Mouse (Mus musculus): ENCODE data around the gene Notch2. TPM values are rescaled to one million over a fixed set of nuclear protein-coding genes. Genes with fewer than 3 reads are reported as not detected.
"Not testable (repeated sequence)": the region's sequence is repeated elsewhere in the genome, so short reads cannot be mapped to it uniquely, and the experiment has no call there.

Gene Notch2
- polyA plus RNA-seq, 1 experiment = 6.2 TPM

- no peak overlapping the region for H3K4me3 ChIP-seq (ENCODE audit: insufficient read depth, low read length)
- TF ChIP-seq POLR2A (IDR thresholded peaks at IDR 0.05; ENCODE audit: extremely low read depth, insufficient read depth, low read length) (no peak), CTCF (IDR thresholded peaks at IDR 0.05; ENCODE audit: extremely low read depth, insufficient read depth, low read length) (no peak)
- H3K4me1 ChIP-seq (ENCODE audit: control insufficient read depth, insufficient read depth, low read length) = no peaks in the 10 kb centered on the region; the same call in 1 of the 2 replicates
- no peak overlapping the region for H3K27ac ChIP-seq (ENCODE audit: insufficient read depth, low read length)
Observed at GRCm38 (mm10) chr3:98044768-98045368, 31.5 kb downstream of the Notch2 start.

- no peaks in the 10 kb centered on the region; the same call in 1 of the 2 replicates for H3K4me1 ChIP-seq (ENCODE audit: control insufficient read depth, insufficient read depth, low read length)
- H3K27ac ChIP-seq (ENCODE audit: insufficient read depth, low read length) = no peak overlapping the region
- H3K4me3 ChIP-seq (ENCODE audit: insufficient read depth, low read length) = no peak overlapping the region
- TF ChIP-seq CTCF (IDR thresholded peaks at IDR 0.05; ENCODE audit: extremely low read depth, insufficient read depth, low read length) (no peak), POLR2A (IDR thresholded peaks at IDR 0.05; ENCODE audit: extremely low read depth, insufficient read depth, low read length) (no peak)
Observed at GRCm38 (mm10) chr3:98045465-98046148, 32.3 kb downstream of the Notch2 start.

GRCm38 (mm10) chr3:98046305-98046704, 33.0 kb downstream of the Notch2 start:
- Histone ChIP-seq H3K4me3 (ENCODE audit: insufficient read depth, low read length) (no peak overlapping the region), H3K27ac (ENCODE audit: insufficient read depth, low read length) (no peak overlapping the region; the same call in 1 of the 2 replicates), H3K4me1 (ENCODE audit: control insufficient read depth, insufficient read depth, low read length) (no peaks in the 10 kb centered on the region; the same call in 1 of the 2 replicates)
- TF ChIP-seq CTCF (IDR thresholded peaks at IDR 0.05; ENCODE audit: extremely low read depth, insufficient read depth, low read length) (no peak), POLR2A (IDR thresholded peaks at IDR 0.05; ENCODE audit: extremely low read depth, insufficient read depth, low read length) (no peak)

GRCm38 (mm10) chr3:98049671-98050070, 36.3 kb downstream of the Notch2 start:
- no peak overlapping the region for H3K4me3 ChIP-seq (ENCODE audit: insufficient read depth, low read length)
- TF ChIP-seq CTCF (IDR thresholded peaks at IDR 0.05; ENCODE audit: extremely low read depth, insufficient read depth, low read length) (no peak), POLR2A (IDR thresholded peaks at IDR 0.05; ENCODE audit: extremely low read depth, insufficient read depth, low read length) (no peak)
- no peaks in the 10 kb centered on the region for H3K4me1 ChIP-seq (ENCODE audit: control insufficient read depth, insufficient read depth, low read length)

GRCm38 (mm10) chr3:98050086-98050485, 36.8 kb downstream of the Notch2 start:
- not testable (repeated sequence) for H3K4me3 ChIP-seq (ENCODE audit: insufficient read depth, low read length); H3K27ac ChIP-seq (ENCODE audit: insufficient read depth, low read length); H3K4me1 ChIP-seq (ENCODE audit: control insufficient read depth, insufficient read depth, low read length)

More at GRCm38 (mm10) chr3:98049671-98050070, 36.3 kb downstream of the Notch2 start:
- no peak overlapping the region for H3K27ac ChIP-seq (ENCODE audit: insufficient read depth, low read length)

- Histone ChIP-seq H3K4me1 (ENCODE audit: control insufficient read depth, insufficient read depth, low read length) (no peaks in the 10 kb centered on the region), H3K4me3 (ENCODE audit: insufficient read depth, low read length) (no peak overlapping the region), H3K27ac (ENCODE audit: insufficient read depth, low read length) (no peak overlapping the region)
- TF ChIP-seq POLR2A (IDR thresholded peaks at IDR 0.05; ENCODE audit: extremely low read depth, insufficient read depth, low read length) (no peak), CTCF (IDR thresholded peaks at IDR 0.05; ENCODE audit: extremely low read depth, insufficient read depth, low read length) (no peak)
Observed at GRCm38 (mm10) chr3:98050492-98051406, 37.4 kb downstream of the Notch2 start.

- TF ChIP-seq POLR2A (IDR thresholded peaks at IDR 0.05; ENCODE audit: extremely low read depth, insufficient read depth, low read length) = no peak
- no peak for TF ChIP-seq CTCF (IDR thresholded peaks at IDR 0.05; ENCODE audit: extremely low read depth, insufficient read depth, low read length)
- H3K4me3 ChIP-seq (ENCODE audit: insufficient read depth, low read length) = no peak overlapping the region
- no peak overlapping the region for H3K27ac ChIP-seq (ENCODE audit: insufficient read depth, low read length)
- H3K4me1 ChIP-seq (ENCODE audit: control insufficient read depth, insufficient read depth, low read length) = no peaks in the 10 kb centered on the region; the same call in 1 of the 2 replicates
Observed at GRCm38 (mm10) chr3:98051407-98051968, 38.2 kb downstream of the Notch2 start.

GRCm38 (mm10) chr3:98052507-98053430, 39.4 kb downstream of the Notch2 start:
- TF ChIP-seq CTCF (IDR thresholded peaks at IDR 0.05; ENCODE audit: extremely low read depth, insufficient read depth, low read length) = no peak
- no peak for TF ChIP-seq POLR2A (IDR thresholded peaks at IDR 0.05; ENCODE audit: extremely low read depth, insufficient read depth, low read length)
- Histone ChIP-seq H3K27ac (ENCODE audit: insufficient read depth, low read length) (no peak overlapping the region), H3K4me1 (ENCODE audit: control insufficient read depth, insufficient read depth, low read length) (no peaks in the 10 kb centered on the region; the same call in 1 of the 2 replicates), H3K4me3 (ENCODE audit: insufficient read depth, low read length) (no peak overlapping the region)

All from cortical plate, adult 2 months (tissue).